In the genomic region with DNA sequence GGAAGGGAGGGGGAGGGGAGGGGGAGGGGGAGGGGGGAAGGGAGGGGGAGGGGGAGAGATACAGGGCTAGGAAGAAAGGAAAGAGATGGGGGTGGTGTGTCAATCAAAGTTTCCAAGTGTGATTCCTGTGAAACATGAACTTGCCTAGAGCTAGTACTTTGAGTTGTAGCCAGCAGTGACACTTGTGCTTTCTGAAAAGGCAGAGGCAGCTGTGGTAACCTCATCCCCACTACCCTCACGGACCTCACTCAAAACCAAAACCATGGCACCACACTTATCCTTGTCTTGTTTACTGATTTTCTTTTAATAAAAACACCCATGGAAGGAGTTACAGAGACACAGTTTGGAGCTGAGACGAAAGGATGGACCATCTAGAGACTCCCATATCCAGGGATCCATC, we compare ENCODE assay signal across 28 mouse cellular contexts.
"Had no signal": no experiment of that assay in that cellular context is flagged by ENCODE, and none has a peak within 500 bp of the region (broad histone marks: within the 10 kb centered on the region; RNA-seq: fewer than 3 reads in every experiment).

No protein-coding gene starts in this region.

- H3K27ac ChIP-seq: embryonic facial prominence, embryonic 10.5 days; embryonic facial prominence, embryonic 12.5 days; embryonic facial prominence, embryonic 13.5 days; embryonic facial prominence, embryonic 15.5 days; forebrain, embryonic 10.5 days; forebrain, embryonic 12.5 days; forebrain, embryonic 13.5 days; forebrain, embryonic 15.5 days; gastrocnemius, adult 2 months; heart, adult 2 months had no signal

- H3K4me1 ChIP-seq: embryonic facial prominence, embryonic 10.5 days; embryonic facial prominence, embryonic 12.5 days; embryonic facial prominence, embryonic 13.5 days; embryonic facial prominence, embryonic 15.5 days; forebrain, embryonic 10.5 days; forebrain, embryonic 12.5 days; forebrain, embryonic 13.5 days; forebrain, embryonic 15.5 days had no signal

- H3K9ac ChIP-seq: embryonic facial prominence, embryonic 12.5 days; embryonic facial prominence, embryonic 13.5 days; embryonic facial prominence, embryonic 15.5 days; forebrain, embryonic 12.5 days; forebrain, embryonic 13.5 days; forebrain, embryonic 15.5 days; forebrain, postnatal 0 days had no signal

- H3K36me3 ChIP-seq: embryonic facial prominence, embryonic 10.5 days; embryonic facial prominence, embryonic 12.5 days; embryonic facial prominence, embryonic 13.5 days; embryonic facial prominence, embryonic 15.5 days; forebrain, embryonic 10.5 days; forebrain, embryonic 12.5 days; forebrain, embryonic 15.5 days had no signal

- H3K4me3 ChIP-seq: embryonic facial prominence, embryonic 10.5 days; embryonic facial prominence, embryonic 12.5 days; embryonic facial prominence, embryonic 13.5 days; embryonic facial prominence, embryonic 15.5 days; erythroblast, embryonic 14.5 days; forebrain, embryonic 10.5 days; forebrain, embryonic 12.5 days; forebrain, embryonic 13.5 days; forebrain, embryonic 15.5 days; gastrocnemius, adult 2 months; heart, adult 2 months had no signal

- H3K4me2 ChIP-seq: embryonic facial prominence, embryonic 12.5 days; embryonic facial prominence, embryonic 13.5 days; embryonic facial prominence, embryonic 15.5 days; forebrain, embryonic 12.5 days; forebrain, embryonic 13.5 days; forebrain, embryonic 15.5 days had no signal

- DNase-seq: cerebellum, adult 8-10 months; cerebellum, adult 9-10 months; cerebellum, adult 9-11 months; cerebellum, postnatal 10 days; cerebellum, postnatal 14 days; cerebellum, postnatal 25 days; cerebellum, postnatal 36 days; embryo, embryonic 11 days; forebrain, postnatal 0 days; gastrocnemius, adult 2 months; gastrocnemius, postnatal 10 days; gastrocnemius, postnatal 14 days; gastrocnemius, postnatal 25 days; gastrocnemius, postnatal 36 days; heart, adult 11 months; heart, adult 18-20 months; heart, adult 2 months had no signal

- H3K27me3 ChIP-seq: embryonic facial prominence, embryonic 12.5 days; embryonic facial prominence, embryonic 13.5 days; embryonic facial prominence, embryonic 15.5 days; forebrain, embryonic 12.5 days; forebrain, embryonic 13.5 days; forebrain, embryonic 15.5 days had no signal

- ATAC-seq: forebrain, embryonic 13.5 days; forebrain, embryonic 14.5 days; forebrain, embryonic 15.5 days; forebrain, embryonic 16.5 days; forebrain, postnatal 0 days had no signal

- H3K9me3 ChIP-seq: embryonic facial prominence, embryonic 10.5 days; embryonic facial prominence, embryonic 12.5 days; embryonic facial prominence, embryonic 13.5 days; embryonic facial prominence, embryonic 15.5 days; forebrain, embryonic 10.5 days; forebrain, embryonic 12.5 days; forebrain, embryonic 13.5 days; forebrain, embryonic 15.5 days had no signal
